Mouse (Mus musculus): ENCODE results near the gene Cyp4v3. TPM values are rescaled to one million over a fixed set of nuclear protein-coding genes. Genes with fewer than 3 reads are reported as not detected.

Cyp4v3 gene
- total RNA-seq, 2 experiments from 2014 or later = 10.4 to 12.7 TPM

Other genes with a start within 250 kb of the Cyp4v3 start
- gene F11, start 71.2 kb downstream of the Cyp4v3 start, total RNA-seq (2021) = 10 to 100 TPM in 1 of 2 experiments, under 1 TPM in 1; 0.34 to 12.8 TPM
- 1 to 10 TPM in 1 of 2 experiments, under 1 TPM in 1; 0.17 to 5.6 TPM for gene Klkb1, start 38.4 kb downstream of the Cyp4v3 start, total RNA-seq (2021)
- 1 to 10 TPM in 1 of 2 experiments, under 1 TPM in 1; 0.39 to 4.2 TPM for gene Gm45753, start 24.8 kb downstream of the Cyp4v3 start, total RNA-seq (2021)
- 10 to 100 TPM; 11.5 to 24.3 TPM for gene Fam149a, start 49.1 kb upstream of the Cyp4v3 start, total RNA-seq (2021)
- gene Tlr3, start 77.9 kb upstream of the Cyp4v3 start, total RNA-seq (2021) = 10 to 100 TPM in 1 of 2 experiments, 1 to 10 TPM in 1; 9.7 to 10.7 TPM
- 10 to 100 TPM; 88.1 TPM for gene Sorbs2, start 174.6 kb upstream of the Cyp4v3 start, total RNA-seq (2021)